Mouse (Mus musculus): ENCODE data around the gene Jph4.

Gene Jph4

DNA sequence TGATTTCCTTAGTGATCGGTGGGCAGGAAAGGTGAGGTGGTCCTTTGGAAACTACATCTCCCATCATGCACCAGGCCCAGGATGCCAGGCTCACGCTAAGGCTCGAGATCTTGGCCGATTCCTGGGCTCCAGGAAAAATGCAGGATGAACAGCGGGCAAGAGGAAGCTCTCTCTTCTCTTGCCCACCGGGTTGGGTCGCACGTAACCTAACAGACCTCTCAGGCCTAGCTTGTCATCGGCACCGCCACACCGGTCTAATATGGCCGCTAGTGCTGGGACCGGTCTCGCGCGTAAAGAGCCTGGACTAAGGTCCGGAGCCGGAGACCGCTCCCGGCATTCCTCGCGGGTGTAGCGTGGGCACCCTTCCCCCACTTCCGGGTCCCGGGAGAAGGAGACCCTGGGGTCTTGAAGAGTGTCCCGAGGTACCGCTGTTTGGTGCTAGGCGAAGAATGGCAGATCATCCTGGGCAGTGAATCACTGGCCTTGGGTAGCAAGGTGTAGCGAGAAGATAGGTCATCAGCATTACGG is 22.0 kb downstream of the Jph4 start, which contains the start of gene Thtpa:
Gene Thtpa, plus strand, starts transcription at position 81 of the 528 bp plus-strand sequence.
- peak; percentile 66 for DNase-seq (ENCODE audit: low read depth)

GRCm38 (mm10) chr14:55093927-55094326 is 22.8 kb downstream of the Jph4 start:
- DNase-seq (ENCODE audit: low read depth) = no peak

- peak; percentile 73 for DNase-seq (ENCODE audit: low read depth)
These were observed 24.6 kb downstream of the Jph4 start, which contains the start of gene Zfhx2 for GRCm38 (mm10) chr14:55092011-55092577. Gene Zfhx2, minus strand, starts transcription at chr14:55092324.

- DNase-seq (ENCODE audit: low read depth) = no peak
These were observed 25.4 kb downstream of the Jph4 start for GRCm38 (mm10) chr14:55091209-55091865.

DNA sequence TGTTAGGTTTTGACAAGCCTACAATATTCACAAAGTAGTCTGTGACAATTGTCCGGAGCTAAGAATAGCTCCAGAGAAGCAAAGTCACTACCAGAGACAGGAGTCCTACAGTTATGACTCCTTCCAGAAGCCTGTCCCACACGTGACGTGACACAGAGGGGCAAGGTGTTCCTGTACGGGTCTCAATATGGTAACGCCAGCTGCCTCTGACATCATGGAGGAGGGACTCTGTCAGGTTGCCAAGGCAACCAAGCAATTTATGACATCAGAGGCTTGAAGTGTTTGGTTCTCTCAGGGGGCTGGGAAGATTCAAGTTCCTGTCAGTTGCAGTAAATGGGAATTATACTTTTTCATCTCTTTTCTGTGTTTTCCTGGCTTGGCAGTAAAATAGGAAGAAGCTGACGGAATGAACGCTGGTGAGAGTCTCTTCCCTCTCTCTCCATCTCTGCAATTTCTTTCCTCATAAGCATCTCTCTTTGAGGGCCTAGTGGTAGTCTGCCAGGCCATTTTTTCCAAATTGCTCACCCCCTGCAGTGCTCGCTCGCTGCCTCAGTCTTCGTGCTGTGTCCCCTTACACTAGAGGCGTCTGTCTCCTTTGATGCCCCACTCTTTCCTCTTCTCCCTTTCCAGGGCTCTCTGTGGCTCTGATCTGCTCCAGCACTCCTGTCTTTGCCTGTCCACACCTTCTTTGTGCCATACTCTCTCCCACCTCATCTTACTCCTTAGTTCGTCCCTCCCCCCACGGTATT is 27.4 kb downstream of the Jph4 start:
- no peak for DNase-seq (ENCODE audit: low read depth)

DNA sequence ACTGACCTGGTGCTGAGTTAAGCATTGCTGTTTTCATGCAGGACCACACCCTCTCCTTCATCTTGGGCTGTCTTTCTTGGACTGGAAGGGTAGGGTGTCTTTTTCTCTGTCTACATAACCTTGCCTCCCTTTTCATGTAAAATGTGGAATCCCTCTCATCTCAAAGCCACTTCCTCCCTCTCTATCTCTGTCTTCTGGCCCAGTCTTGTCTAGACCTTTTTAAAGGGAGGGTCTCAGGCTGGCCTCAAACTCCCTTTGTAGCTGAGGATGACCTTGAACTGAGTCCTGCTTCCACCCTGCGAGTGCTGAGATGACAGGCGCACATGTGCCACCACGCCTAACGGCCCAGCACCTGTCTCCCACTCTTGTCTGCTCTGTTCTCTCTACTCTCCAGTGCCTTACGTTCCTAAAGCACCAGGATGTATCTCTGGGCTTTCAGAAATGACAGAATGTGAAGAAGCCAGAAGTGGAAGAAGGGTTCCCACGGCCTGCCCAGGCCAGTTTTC is 30.7 kb downstream of the Jph4 start:
- no peak for DNase-seq (ENCODE audit: low read depth)

GRCm38 (mm10) chr14:55085324-55086008 is 31.3 kb downstream of the Jph4 start:
- DNase-seq (ENCODE audit: low read depth) = no peak

DNA sequence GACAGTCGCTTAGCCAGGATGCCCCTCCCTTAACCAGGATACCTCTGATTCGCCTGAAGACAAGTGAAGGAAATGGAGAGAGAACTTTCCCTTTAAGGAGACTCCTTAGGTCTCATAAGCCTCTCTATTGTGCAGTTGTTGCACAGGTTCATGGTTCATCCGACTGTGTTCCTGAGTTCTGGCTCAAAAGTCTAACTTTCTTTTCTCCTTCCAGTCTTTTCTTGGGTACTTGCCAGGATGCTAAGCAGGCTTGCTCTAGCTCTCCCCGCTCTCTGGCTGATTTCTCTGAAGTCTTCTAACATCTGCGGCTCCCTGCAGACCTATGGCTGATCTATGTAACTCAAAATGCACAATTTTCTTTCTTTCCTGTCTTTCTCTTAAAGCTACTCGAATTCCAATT is 33.3 kb downstream of the Jph4 start:
- DNase-seq (ENCODE audit: low read depth) = peak; percentile 15

- no peak for DNase-seq (ENCODE audit: low read depth)
These were observed 35.6 kb downstream of the Jph4 start for GRCm38 (mm10) chr14:55081105-55081504.

DNA sequence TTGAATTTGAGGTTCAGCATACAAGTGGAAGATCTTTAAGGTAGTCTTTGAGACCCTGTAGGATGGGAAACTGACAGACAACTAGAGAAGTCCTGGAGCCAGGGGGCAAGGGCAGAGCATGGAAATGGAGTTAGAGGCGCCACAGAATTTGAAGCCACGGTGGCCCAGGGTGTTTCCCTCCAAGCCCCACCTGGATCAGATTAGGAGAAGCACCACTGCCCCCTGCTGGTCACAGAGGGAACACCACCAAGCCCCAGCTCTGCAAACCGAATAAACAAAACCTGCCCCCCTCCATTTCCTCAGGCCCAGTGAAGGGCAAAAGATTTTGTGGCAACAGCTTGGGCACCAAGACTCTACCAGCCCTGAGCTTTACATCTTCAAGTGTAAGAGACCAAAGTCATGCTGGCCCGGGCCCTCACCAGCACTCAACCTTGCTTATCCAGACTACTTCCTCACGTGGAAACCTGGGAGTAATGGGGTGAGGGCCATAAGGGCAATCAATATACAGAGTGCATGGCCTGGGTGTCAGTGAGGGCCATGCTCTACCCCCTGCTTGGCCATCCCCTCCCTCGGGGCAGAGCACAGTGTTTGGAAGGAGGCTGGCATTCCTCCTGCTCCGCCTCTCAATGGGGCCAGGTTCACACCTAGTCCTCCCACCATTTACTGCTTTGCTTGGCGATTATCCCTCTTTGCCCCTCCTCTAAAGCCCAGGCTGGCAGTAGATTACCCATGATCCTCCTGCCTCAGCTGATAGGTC is 37.3 kb downstream of the Jph4 start:
- peak; percentile 74 for DNase-seq (ENCODE audit: low read depth)

DNA sequence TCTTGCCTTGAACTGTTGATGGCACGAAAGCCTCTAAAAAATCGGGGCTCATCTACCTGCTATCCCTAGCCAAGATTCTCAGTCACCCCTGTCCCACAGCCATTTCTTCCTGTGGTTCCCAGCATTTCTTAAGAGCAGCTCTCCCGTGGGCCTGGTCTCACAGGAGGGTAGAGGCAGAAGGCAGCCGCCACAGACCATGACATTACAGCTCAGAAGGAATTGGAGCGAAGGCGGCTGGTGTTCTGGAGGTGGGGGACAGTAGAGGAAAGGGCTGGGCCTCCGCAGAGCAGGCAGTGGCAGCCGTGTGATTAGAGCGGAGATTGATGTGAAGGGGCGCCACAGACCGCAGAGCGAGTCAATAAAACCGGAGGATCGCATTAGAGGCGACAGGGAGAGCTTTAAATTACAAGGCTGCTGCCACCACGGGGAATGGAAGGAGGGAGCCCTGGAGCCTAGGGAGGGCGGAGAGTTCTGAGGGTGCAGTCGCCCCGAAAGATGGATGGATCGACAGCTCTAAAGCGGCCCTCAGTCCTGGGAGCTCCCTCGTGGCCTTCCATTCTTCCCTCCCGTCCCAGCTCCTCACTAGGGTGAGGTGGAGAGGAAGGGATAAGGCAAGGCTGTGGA is 38.3 kb downstream of the Jph4 start:
- DNase-seq (ENCODE audit: low read depth) = no peak

DNA sequence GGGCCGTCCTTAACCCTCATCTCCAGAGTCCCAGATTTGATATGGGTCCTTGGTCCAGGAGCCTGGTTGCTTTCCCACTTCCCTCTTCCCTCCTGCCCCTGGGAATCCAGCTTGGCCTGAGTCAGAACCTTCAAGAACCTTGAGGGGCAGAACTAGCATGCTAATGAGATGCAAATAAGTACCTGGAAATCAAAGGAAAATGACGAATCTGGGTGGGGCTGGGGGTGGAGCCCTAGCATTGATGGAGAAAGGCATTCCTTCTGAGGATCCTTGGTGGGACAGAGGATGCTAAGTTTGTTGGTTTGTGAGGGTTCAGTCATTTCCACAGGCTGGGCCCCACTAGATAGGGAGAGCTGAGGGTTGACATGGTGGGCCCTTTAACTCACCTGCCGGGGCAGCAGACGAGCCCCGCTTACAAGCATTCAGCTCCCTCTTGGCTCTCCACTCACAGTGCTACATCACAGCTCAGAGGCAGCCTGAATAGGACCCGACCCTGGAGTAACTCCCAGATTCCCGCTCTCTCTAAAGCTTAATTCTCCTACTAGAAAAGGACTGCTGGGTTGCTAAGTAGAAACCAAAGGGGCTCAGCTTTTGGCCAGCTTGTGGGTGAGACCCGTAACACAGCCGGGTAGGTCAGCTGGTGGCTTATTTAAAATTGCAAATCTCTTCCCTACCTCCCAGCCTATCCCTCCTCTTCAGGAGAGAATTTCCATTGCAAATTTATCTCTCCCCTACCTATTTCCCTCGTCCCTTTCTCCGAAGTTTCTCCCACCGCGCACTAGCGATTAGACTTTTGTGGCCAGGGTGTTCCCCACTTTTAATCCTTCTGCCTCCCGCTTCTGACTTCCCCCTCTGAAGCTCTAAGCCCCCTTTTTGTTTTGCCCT is 39.0 kb downstream of the Jph4 start:
- DNase-seq (ENCODE audit: low read depth) = no peak

GRCm38 (mm10) chr14:55076956-55077355 is 39.8 kb downstream of the Jph4 start:
- DNase-seq (ENCODE audit: low read depth) = no peak

GRCm38 (mm10) chr14:55076224-55076623 is 40.5 kb downstream of the Jph4 start:
- no peak for DNase-seq (ENCODE audit: low read depth)

DNA sequence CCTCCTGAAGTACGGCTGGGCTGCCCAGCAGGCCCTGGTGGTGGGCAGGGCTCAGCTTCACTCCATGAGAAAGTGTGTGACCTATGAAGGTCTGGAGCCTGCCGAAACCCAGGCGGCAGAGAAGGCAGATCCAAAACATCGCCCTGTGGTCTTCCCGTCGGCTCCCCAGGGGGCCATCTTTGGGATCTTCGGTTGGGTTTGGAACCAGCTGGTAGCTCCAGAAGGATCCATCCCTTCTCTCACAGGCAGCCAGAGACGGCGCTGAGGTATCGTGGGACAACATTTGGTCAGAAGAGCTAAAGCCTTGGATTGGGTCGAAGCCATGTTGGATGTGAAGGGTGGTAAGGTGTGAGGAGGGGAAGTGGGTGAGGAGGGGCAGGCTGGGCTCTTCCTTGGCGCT is 42.3 kb downstream of the Jph4 start:
- DNase-seq (ENCODE audit: low read depth) = no peak

DNA sequence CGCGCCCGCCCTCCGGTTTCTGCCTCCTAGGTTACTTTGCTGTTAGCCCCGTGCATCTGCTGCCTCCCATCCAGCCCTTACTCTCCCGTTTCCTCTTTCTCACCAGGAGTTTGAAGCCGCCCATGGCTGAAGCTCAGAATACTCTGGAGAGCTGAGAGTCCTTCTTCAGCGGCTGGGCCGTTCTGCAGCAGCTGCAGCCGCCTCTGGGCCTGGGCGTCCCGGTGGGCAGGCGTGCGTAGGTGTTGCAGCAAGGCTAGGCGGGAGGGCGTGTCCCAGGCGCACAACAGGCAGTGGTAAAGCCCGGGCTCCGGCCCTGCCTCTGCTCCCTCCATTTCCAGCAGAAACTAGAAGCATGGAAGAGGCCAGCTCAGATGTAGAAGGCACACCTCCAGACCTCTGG is 45.0 kb downstream of the Jph4 start:
- no peak for DNase-seq (ENCODE audit: low read depth)

DNA sequence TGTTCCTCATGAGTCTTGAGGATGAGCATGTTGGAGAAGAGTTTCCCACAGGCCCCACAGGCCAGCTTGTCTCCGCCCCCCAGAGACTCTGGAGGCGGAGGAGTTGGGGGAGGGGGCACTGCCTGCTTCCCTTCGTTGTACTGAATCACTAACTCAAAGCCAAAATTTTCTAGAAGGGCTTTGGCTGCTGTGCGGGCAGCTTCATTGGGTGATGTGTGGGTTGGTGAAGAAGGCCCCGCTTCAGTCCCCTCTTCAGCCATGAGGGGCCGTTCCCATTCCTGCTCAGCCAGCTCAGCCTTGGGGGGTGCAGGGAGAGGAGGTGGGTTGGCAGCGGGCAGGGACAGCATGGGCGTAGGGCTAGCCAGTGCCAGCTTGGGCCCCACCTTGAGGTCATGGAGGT is 50.7 kb downstream of the Jph4 start:
- DNase-seq (ENCODE audit: low read depth) = no peak

DNA sequence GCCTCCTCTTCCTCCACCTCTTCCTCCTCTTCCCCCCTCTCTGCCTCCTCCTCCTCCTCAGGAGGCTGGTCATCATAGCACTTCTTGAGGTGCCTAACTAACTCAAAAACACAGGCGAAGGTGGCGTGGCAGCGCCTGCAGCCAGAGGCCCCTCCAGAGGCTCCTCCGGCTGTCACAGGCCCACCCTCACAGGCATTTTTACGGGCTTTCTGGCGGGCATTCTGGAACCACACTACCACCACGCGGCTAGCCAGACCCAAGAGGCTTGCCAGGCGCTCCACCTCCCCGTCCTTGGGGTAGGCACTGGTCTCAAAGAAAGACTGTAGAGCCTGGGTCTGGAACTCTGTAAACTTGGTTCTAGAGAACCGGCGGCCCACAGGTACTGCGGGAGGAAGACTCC is 51.3 kb downstream of the Jph4 start:
- no peak for DNase-seq (ENCODE audit: low read depth)

DNA sequence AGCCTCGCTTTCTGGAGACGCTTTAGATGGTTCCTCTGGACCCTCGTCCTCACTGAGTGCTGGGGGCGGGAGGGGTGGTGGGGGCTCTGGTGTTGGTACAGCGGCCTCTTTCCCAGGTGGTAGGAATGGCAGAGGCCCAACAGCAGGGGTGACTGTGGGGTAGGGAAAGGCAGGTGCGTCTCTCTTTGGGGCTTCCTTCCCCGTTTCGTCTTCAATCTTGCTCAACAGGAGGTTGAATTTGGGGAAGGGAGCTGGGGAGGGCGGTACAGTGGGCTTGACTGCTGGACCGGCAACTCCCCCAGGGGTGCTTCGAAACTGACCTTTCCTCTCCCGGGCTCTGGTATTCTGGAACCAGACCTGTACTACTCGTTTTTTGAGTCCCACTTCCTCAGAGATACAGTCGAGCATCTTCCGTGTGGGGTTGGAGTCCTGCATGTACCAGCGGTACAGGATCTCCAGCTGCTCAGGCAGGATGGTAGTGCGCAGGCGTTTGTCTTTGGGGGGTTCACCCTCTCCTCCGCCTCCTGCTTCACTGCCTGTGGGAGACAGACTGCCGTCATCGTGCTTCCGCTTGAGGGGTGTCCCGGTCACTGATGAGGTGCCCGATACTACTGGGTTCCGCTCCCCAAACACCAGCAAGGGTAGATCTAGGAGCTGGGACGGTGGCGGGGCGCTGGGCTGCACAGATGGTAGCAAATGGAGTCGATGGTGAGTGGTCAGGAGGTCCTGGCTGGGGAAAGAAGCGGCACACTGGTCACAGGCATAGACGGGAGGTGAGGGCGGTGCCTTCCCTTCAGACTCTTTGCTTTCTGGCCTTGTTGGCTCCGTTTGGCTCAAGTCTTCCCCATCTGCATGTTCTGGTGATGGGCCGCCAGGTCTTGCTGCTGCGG is 52.0 kb downstream of the Jph4 start:
- no peak for DNase-seq (ENCODE audit: low read depth)

Data from NIH3T3 (cell line).